Mouse (Mus musculus): Measurements from ENCODE around the gene Ubald1. TPM values are rescaled to one million over a fixed set of nuclear protein-coding genes. Genes with fewer than 3 reads are reported as not detected.

Gene Ubald1
- 10 to 100 TPM; 96.1 to 98.1 TPM for total RNA-seq (2021)
- long read RNA-seq, full-length matches to known transcripts: 60 of 89 reads
- long read RNA-seq, partial matches to known transcripts: 4 of 89 reads
- long read RNA-seq, other reads (novel, unspliced or antisense): 25 of 89 reads

GRCm38 (mm10) chr16:4880136-4880825 lies at the start of gene Ubald1:
Ubald1 (minus strand) TSS chr16:4880315.
- peak; percentile 98 to 100 for DNase-seq (ENCODE audit: low spot score in 2 of 2)

GRCm38 (mm10) chr16:4928474-4928873 lies 48.4 kb upstream of the Ubald1 start:
- DNase-seq (ENCODE audit: low spot score in 2 of 2): no peak

DNA sequence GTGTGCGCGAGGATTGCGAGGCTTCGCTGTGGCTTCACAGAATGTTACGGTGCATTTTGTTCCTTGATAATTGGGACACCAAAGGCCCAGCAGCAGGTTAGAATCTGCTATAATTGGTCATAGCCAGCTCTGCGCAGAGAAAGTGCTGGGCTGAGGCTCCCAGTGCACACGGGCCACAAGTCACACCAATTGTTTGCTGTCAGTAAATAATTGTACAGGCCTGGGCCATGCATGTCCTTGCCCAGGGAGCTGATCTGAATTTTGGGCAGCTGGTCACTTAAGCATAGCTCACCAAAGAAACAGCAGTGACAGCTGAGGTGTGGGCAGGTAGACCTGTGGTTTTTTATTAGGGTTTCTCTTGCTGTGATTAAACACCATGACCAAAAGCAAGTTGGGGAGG lies 47.9 kb upstream of the Ubald1 start:
- no peak for DNase-seq (ENCODE audit: low spot score in 2 of 2)

DNA sequence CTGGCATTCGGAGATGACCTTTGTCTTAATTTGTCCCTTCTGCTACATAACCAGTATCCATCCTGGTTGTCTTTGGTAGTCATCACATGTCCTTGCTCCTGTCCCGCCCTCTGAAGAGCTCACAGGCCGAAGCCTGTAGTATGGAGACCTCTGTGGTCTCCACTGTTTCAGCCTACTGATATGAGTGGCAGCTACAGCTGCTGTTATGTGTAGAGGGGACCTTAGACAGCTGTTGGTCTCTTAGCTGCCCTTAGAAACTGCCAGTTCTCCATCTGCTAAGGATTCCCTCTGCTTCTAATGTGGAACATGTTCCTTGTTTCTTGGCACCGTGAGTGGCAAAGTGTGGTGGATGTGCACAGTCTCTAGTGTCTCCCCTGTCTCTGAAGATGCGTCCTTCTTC lies 43.9 kb upstream of the Ubald1 start:
- DNase-seq (ENCODE audit: low spot score in 2 of 2): no peak

DNA sequence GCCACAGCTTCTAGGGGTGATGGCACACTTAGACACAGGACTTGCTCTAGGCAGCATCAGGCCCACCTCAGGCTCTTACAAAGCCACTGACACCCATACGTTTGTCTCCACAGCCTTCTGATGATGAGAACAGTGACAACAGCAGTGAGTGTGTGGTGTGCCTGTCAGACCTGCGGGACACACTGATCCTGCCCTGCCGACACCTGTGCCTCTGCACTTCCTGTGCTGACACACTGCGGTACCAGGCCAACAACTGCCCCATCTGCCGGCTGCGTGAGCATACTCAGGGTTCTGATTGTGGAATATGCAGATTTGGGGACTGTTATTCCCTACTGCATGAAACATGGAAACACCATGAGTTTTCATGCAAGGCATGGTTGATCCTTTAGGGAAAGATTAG lies 42.4 kb upstream of the Ubald1 start:
- no peak for DNase-seq (ENCODE audit: low spot score in 2 of 2)

- DNase-seq (ENCODE audit: low spot score in 2 of 2): no peak
These were observed 40.4 kb upstream of the Ubald1 start for GRCm38 (mm10) chr16:4920556-4920955.

DNA sequence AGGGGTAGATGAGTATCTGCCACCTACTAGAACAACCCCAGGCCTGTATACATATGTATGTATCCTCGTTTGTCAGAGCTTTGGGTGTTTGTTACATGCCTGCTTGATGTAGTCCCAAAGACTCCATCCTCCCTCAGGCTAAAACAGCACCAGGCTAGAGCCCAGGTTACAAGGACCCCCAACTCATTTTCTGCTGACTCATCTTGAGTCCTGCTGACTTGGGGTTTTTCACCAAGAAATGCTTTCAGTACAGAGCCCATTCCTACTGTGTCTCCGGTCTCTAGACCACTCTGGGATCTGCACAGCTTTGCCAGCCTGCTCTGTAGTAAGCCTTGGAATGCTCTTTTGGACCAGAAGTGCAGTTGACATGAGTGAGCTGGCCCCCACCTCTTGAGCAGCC lies 36.5 kb upstream of the Ubald1 start:
- DNase-seq (ENCODE audit: low spot score in 2 of 2): no peak

DNA sequence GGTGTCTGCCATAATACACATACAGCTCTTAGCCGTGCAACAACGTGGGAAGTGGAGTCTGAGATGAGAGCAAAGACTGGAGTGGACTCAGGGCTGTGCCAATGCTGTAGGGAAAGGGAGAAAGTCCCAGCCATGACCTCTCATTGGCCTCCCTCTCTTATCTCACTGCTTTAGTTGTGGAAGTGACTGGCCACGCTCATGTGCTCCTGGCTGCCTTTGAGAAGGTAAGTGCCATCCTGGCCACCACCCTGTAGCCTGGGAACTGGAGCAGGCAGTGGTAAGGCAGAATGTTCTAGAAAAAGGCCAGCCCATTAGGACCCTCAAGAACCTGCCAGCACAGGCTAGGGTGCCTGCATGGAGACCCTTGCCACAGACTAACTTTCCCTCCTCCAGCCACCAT lies 35.8 kb upstream of the Ubald1 start:
- DNase-seq (ENCODE audit: low spot score in 2 of 2): no peak

DNA sequence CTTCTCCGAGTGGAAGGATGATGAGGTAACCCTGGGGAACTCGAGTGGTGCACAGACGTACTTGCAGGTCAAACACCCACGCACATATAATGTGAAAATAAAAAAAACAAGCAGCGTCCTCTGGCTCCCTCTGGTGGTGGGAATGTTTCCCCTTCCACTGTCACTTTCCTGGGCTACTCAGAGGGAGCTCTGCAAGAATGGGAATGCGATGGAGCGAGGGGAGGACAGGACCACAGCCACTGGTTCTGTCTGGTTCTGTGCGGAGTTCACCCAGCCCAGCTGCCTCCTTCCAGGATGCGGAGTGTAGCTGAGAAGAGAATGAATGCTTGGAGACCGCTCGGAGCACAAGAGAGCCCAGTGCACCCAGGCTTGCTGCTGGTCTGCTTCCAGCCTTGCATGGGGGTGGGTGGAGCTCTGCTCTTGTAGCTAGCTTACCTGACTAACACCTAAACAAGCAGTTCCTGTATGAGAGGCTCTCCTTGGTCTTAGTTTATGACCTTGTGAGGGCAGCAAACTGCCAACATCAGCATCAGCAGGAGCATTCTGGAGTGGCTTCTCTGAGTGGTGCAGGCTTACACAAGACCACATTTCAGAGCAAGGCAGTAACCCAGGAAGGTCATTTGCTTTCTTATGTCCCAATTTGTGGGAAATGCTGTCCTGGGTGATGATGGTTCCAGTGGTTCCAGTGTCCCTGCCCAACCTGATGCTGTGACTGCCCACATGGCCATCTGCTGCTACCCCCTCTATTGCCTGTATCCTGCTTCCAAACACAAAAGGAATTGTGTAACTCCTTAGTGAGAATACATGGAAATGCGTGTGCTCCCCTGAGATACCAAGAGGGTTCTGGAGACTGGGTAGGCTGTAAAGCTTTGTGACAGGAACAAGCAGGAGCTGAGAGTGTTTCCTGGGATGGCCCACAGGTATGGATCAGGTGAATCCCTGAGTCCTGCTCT lies 33.9 kb upstream of the Ubald1 start:
- DNase-seq (ENCODE audit: low spot score in 2 of 2): peak; percentile 85 to 96

DNA sequence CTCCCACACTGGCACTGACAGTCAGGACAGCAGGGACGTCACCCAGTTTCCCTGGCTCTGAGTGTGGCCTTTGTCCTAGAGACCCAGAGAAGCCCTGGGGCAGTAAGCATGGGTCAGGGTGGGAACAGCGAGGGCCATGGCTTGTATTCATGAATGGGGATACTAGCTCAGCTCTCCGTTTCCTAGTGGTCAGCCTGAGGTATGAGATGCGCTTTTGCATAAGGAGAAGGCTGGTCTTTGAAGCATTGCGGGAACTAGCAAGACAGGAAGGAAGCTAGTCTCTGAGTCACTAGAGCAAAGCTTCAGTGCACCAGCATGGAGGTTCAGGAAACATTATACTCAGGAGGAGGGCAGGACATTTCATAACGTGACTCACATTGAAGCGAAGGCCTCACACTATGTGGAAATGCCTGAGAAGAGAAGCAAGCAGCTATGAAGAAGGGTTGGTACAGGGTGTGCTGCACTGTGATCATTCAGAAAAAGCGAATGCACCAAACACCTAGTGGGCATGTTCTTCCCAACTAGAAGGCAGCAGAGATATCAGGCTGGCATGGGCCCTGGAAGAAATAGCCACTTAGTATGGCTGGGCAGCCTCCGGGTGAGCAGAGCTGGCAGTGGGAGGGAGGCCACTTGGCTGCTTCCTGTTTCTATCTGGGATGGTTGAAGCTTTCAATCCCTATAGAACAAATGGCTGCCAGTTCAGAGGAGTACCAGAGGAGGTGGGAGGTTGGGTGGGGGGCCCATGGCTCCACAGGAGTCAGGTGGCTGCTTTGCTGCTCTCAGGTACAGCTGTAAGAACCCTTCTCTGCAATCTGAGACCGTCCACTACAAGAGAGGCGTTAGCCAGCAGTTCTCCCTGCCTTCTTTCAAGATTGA lies 33.0 kb upstream of the Ubald1 start:
- no peak for DNase-seq (ENCODE audit: low spot score in 2 of 2)

GRCm38 (mm10) chr16:4912074-4912648 lies 32.0 kb upstream of the Ubald1 start:
- DNase-seq (ENCODE audit: low spot score in 2 of 2): no peak

DNA sequence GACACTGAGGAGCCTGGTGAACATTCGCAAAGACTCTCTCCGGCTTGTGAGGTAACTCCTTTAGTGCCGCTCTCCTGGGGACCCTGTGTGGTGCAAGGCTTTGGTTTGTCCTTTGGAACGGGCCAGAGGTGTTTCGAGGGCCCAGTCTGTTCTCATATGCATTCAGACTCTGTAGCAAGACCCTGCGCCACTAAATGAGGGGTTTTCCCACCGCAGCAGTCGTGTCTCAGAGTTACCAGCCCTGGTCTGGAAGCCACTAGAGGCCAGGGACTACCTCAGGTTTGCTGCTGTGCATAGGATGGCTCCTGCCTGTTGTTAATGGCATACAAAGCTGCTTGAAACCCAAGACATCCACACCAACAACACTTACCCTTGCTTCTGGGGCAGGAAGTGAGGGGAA lies 30.6 kb upstream of the Ubald1 start:
- DNase-seq (ENCODE audit: low spot score in 2 of 2): no peak

DNA sequence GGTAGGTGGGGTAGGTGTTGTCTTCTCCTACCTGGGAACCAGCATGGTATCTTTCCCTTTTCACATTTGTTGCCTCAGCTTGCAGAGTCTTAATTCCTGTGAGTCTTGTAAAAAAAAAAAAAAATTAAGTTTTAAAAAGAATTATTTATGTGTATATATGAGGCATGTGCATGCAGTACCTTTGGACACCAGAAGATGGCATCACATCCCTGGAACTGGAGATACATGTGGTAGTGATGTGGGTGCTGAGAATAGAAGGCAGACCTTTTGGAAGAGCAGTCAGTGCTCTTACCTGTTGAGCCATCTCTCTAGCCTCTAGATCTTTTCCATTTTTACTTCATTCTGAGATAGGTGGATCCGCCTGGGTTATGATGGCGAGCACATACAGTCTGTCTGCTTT lies 29.6 kb upstream of the Ubald1 start:
- no peak for DNase-seq (ENCODE audit: low spot score in 2 of 2)

DNA sequence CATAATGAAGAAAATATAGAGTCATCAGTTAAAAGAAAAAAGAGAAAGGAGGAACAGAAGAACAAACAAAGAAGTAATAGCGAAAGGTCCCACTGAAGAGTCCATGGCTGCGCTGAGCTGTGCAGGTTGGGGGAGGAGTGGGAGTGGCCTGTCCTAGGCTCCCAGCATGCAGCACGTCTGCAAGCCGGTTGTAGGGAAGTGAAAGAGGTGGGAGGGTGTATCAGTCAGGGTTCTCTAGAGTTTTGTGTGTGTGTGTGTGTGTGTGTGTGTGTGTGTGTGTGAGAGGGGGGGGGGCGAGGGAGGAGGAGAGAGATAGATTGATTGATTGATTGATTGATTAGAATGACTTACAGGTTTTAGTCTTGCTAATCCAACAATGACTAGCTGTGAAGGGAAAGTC lies 27.9 kb upstream of the Ubald1 start:
- no peak for DNase-seq (ENCODE audit: low spot score in 2 of 2)

- DNase-seq (ENCODE audit: low spot score in 2 of 2): no peak
These were observed 27.3 kb upstream of the Ubald1 start for GRCm38 (mm10) chr16:4907386-4907785.

GRCm38 (mm10) chr16:4906559-4906958 lies 26.4 kb upstream of the Ubald1 start:
- DNase-seq (ENCODE audit: low spot score in 2 of 2): no peak

DNA sequence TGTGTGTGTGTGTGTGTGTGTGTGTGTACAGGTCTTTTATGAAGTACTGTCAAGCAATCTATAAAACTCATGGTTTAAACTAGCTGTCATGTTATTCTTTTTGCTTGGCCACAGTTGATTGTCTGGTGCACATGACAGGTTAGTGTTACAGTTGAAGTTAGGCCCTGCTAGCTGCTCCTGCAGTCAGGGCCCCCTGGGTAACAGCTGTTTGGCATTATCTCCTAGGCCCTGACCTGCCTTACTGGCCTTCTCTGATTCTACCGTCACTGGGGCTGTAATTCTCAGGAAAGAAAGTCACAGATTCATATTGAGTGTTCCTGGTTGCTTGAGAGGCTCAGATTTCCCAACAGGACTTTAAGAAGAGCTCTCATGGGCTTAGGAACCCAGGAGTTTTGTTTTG lies 25.5 kb upstream of the Ubald1 start:
- DNase-seq (ENCODE audit: low spot score in 2 of 2): no peak

GRCm38 (mm10) chr16:4904878-4905277 lies 24.8 kb upstream of the Ubald1 start:
- DNase-seq (ENCODE audit: low spot score in 2 of 2): no peak

DNA sequence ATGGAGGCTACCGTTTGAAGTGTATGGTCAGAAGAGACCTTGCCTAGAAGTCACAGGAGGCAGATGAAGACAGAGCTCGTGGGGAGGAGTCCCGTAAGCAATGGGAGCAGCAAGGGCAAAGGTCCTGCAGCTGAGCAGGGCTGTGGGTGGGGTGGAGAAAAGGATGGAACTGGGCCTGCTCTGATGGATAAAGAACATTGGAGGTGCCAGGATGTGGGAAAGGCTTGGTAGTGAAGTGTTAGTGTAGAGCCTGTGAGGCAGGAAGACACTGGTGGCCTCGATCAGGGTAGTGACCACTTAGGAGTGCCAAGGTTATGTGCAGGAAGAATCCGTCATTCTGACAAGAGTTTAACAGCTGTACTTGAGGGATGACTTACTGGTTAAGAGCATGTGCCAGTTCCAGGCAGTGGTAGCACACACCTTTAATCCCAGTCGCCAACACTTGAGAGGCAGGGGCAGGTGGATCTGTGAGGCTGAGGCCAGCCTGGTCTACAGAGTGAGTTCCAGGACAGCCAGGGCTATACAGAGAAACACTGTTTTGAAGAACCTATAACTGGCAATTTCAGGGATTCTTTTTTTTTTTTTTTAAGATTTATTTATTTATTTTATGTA lies 23.5 kb upstream of the Ubald1 start:
- no peak for DNase-seq (ENCODE audit: low spot score in 2 of 2)

- no peak for DNase-seq (ENCODE audit: low spot score in 2 of 2)
These were observed 22.3 kb upstream of the Ubald1 start for GRCm38 (mm10) chr16:4902390-4902789.
